Mouse (Mus musculus) erythroblast, embryonic 14.5 days (primary cell): Measurements from ENCODE around the gene Synpo2. TPM values are rescaled to one million over a fixed set of nuclear protein-coding genes. Genes with fewer than 3 reads are reported as not detected.

ENCODE experiments used
- H3K27me3 ChIP-seq: 2 replicates; pipeline ENCODE4 v1.6.1; 2012; ENCODE audit warnings: inconsistent platforms; ENCODE audit not compliant: control insufficient read depth
- H3K36me3 ChIP-seq: 2 replicates; pipeline ENCODE4 v1.6.1; 2012; ENCODE audit warnings: mild to moderate bottlenecking, inconsistent platforms; ENCODE audit not compliant: control insufficient read depth
- H3K4me1 ChIP-seq: 2 replicates; pipeline ENCODE4 v1.6.1; 2012; ENCODE audit warnings: inconsistent platforms; ENCODE audit not compliant: control insufficient read depth
- H3K4me3 ChIP-seq: replicated peaks from 2 replicates; pipeline ENCODE3; 2012; ENCODE audit warnings: moderate library complexity, mild to moderate bottlenecking, inconsistent platforms
- H3K9me3 ChIP-seq: 2 replicates; pipeline ENCODE4 v1.6.1; 2012; ENCODE audit warnings: low read length, inconsistent platforms, mixed read lengths; ENCODE audit not compliant: control insufficient read depth
- GATA1 ChIP-seq: IDR thresholded peaks from 2 replicates; pipeline ENCODE4 v1.6.1; 2012; ENCODE audit warnings: low read length, inconsistent platforms, mixed read lengths
- TAL1 ChIP-seq: IDR thresholded peaks from 3 replicates; pipeline ENCODE4 v1.6.1; 2012; ENCODE audit warnings: low read length, inconsistent platforms, mixed read lengths
- polyA plus RNA-seq: library from polyadenylated mRNA; stranded (reverse); fragments of >175 nt; gene quantifications from 2 replicates; pipeline ENCODE4 v1.2.3, GENCODE M21; 2012

Gene Synpo2
- polyA plus RNA-seq, 1 experiment = not detected

GRCm38 (mm10) chr3:123081665-123082064 lies 154.3 kb downstream of the Synpo2 start:
- Histone ChIP-seq H3K4me3 (no peak overlapping the region), H3K27me3 (no peaks in the 10 kb centered on the region), H3K36me3 (no peaks in the 10 kb centered on the region), H3K9me3 (no peaks in the 10 kb centered on the region), H3K4me1 (no peaks in the 10 kb centered on the region)
- TF ChIP-seq TAL1 = no peak
- no peak for TF ChIP-seq GATA1

- TF ChIP-seq GATA1 = no peak
- no peak for TF ChIP-seq TAL1
- H3K4me3 ChIP-seq = no peak overlapping the region
- H3K36me3 ChIP-seq = no peaks in the 10 kb centered on the region
- no peaks in the 10 kb centered on the region for H3K27me3 ChIP-seq
- H3K4me1 ChIP-seq = no peaks in the 10 kb centered on the region
- H3K9me3 ChIP-seq = no peaks in the 10 kb centered on the region
These were observed 155.0 kb downstream of the Synpo2 start for GRCm38 (mm10) chr3:123080943-123081342.

- TF ChIP-seq TAL1 (no peak), GATA1 (no peak)
- H3K4me3 ChIP-seq = no peak overlapping the region
- no peaks in the 10 kb centered on the region for H3K4me1 ChIP-seq
- H3K27me3 ChIP-seq = no peaks in the 10 kb centered on the region
- H3K9me3 ChIP-seq = no peaks in the 10 kb centered on the region
- H3K36me3 ChIP-seq = no peaks in the 10 kb centered on the region
These were observed 155.8 kb downstream of the Synpo2 start for GRCm38 (mm10) chr3:123080017-123080725.

GRCm38 (mm10) chr3:123075759-123076158 lies 160.2 kb downstream of the Synpo2 start:
- no peaks in the 10 kb centered on the region for H3K9me3 ChIP-seq
- H3K27me3 ChIP-seq = no peaks in the 10 kb centered on the region
- TF ChIP-seq GATA1 (no peak), TAL1 (no peak)
- no peaks in the 10 kb centered on the region for H3K36me3 ChIP-seq
- H3K4me3 ChIP-seq = no peak overlapping the region
- no peaks in the 10 kb centered on the region for H3K4me1 ChIP-seq

GRCm38 (mm10) chr3:123075034-123075433 lies 160.9 kb downstream of the Synpo2 start:
- no peak overlapping the region for H3K4me3 ChIP-seq

GRCm38 (mm10) chr3:123073351-123073750 lies 162.6 kb downstream of the Synpo2 start:
- TF ChIP-seq TAL1 (no peak), GATA1 (no peak)
- Histone ChIP-seq H3K36me3 (no peaks in the 10 kb centered on the region), H3K9me3 (no peaks in the 10 kb centered on the region), H3K4me3 (no peak overlapping the region), H3K27me3 (no peaks in the 10 kb centered on the region), H3K4me1 (no peaks in the 10 kb centered on the region)

More at GRCm38 (mm10) chr3:123075034-123075433, 160.9 kb downstream of the Synpo2 start:
- TF ChIP-seq GATA1 (no peak), TAL1 (no peak)
- no peaks in the 10 kb centered on the region for H3K36me3 ChIP-seq
- no peaks in the 10 kb centered on the region for H3K4me1 ChIP-seq
- H3K9me3 ChIP-seq = no peaks in the 10 kb centered on the region
- no peaks in the 10 kb centered on the region for H3K27me3 ChIP-seq

- H3K36me3 ChIP-seq = no peaks in the 10 kb centered on the region
- H3K27me3 ChIP-seq = no peaks in the 10 kb centered on the region
- no peak overlapping the region for H3K4me3 ChIP-seq
- H3K9me3 ChIP-seq = peaks cover 2% of the 10 kb centered on the region; the same call in 1 of the 2 replicates
- TF ChIP-seq GATA1 (no peak), TAL1 (no peak)
- no peaks in the 10 kb centered on the region for H3K4me1 ChIP-seq
These were observed 163.5 kb downstream of the Synpo2 start for GRCm38 (mm10) chr3:123072472-123072871.

- no peak overlapping the region for H3K4me3 ChIP-seq
- TF ChIP-seq GATA1 (no peak), TAL1 (no peak)
- H3K27me3 ChIP-seq = no peaks in the 10 kb centered on the region
- H3K4me1 ChIP-seq = no peaks in the 10 kb centered on the region
- H3K9me3 ChIP-seq = peaks cover 2% of the 10 kb centered on the region; the same call in 1 of the 2 replicates
- no peaks in the 10 kb centered on the region for H3K36me3 ChIP-seq
These were observed 165.0 kb downstream of the Synpo2 start for GRCm38 (mm10) chr3:123070996-123071395.

- Histone ChIP-seq H3K36me3 (no peaks in the 10 kb centered on the region), H3K9me3 (peaks cover 2% of the 10 kb centered on the region; the same call in 1 of the 2 replicates), H3K4me1 (no peaks in the 10 kb centered on the region), H3K27me3 (no peaks in the 10 kb centered on the region), H3K4me3 (no peak overlapping the region)
- TF ChIP-seq GATA1 (no peak), TAL1 (no peak)
These were observed 169.1 kb downstream of the Synpo2 start for GRCm38 (mm10) chr3:123066836-123067235.
